Mouse (Mus musculus) cerebellum, adult 2 months (tissue): ENCODE results near the gene Ntm.

ENCODE experiments used
- CTCF ChIP-seq: fragments of 200-500 bp; IDR thresholded peaks from 2 replicates; pipeline ENCODE4 v1.5.1; 2011; ENCODE audit warnings: low read depth, mild to moderate bottlenecking, control low read depth, low read length, moderate library complexity, borderline replicate concordance; ENCODE audit not compliant: insufficient read depth
- POLR2A ChIP-seq: fragments of 200-500 bp; IDR thresholded peaks from 2 replicates; pipeline ENCODE4 v1.6.1; 2011; ENCODE audit warnings: low read length, control low read depth, borderline replicate concordance; ENCODE audit not compliant: insufficient read depth

- TF ChIP-seq CTCF (no peak), POLR2A (no peak)
Measured at GRCm38 (mm10) chr9:29377172-29378002, 585.6 kb downstream of the Ntm start.
